Mouse (Mus musculus): Measurements from ENCODE around the gene Olfr1513.
"Not testable (repeated sequence)": the region's sequence is repeated elsewhere in the genome, so short reads cannot be mapped to it uniquely, and the experiment has no call there.

Olfr1513 gene

GRCm38 (mm10) chr14:52356308-52356707, at the start of gene Olfr1513:
Olfr1513 (minus strand) TSS chr14:52356408.
- no peak for DNase-seq

- no peak for DNase-seq
Observed at GRCm38 (mm10) chr14:52397279-52397678, 41.1 kb upstream of the Olfr1513 start, which contains the start of gene Olfr1511. Olfr1511 (minus strand) TSS chr14:52397379.

GRCm38 (mm10) chr14:52390084-52390848, 34.1 kb upstream of the Olfr1513 start:
- not testable (repeated sequence) for DNase-seq

- no peak for DNase-seq
Observed at GRCm38 (mm10) chr14:52379068-52379467, 22.9 kb upstream of the Olfr1513 start, which contains the start of gene Olfr1512. Olfr1512 (minus strand) TSS chr14:52379168.

GRCm38 (mm10) chr14:52368741-52369140, 12.5 kb upstream of the Olfr1513 start:
- no peak for DNase-seq

- DNase-seq, result no peak
Observed at GRCm38 (mm10) chr14:52339512-52339852, 16.7 kb downstream of the Olfr1513 start.

GRCm38 (mm10) chr14:52338751-52339511, 17.3 kb downstream of the Olfr1513 start:
- DNase-seq, result peak; percentile 57

GRCm38 (mm10) chr14:52332171-52332570, 24.0 kb downstream of the Olfr1513 start:
- DNase-seq, result no peak

GRCm38 (mm10) chr14:52331069-52331750, 25.0 kb downstream of the Olfr1513 start:
- DNase-seq, result no peak

GRCm38 (mm10) chr14:52327910-52328812, 28.0 kb downstream of the Olfr1513 start, which contains the start of gene Sall2:
Sall2 (minus strand) TSS chr14:52328762.
- DNase-seq, result no peak

- DNase-seq, result no peak
Observed at GRCm38 (mm10) chr14:52327375-52327901, 28.8 kb downstream of the Olfr1513 start.

GRCm38 (mm10) chr14:52325890-52326289, 30.3 kb downstream of the Olfr1513 start:
- no peak for DNase-seq

GRCm38 (mm10) chr14:52319361-52319760, 36.8 kb downstream of the Olfr1513 start:
- no peak for DNase-seq

- DNase-seq, result no peak
Observed at GRCm38 (mm10) chr14:52316441-52317225, 39.6 kb downstream of the Olfr1513 start.

GRCm38 (mm10) chr14:52315792-52316440, 40.3 kb downstream of the Olfr1513 start:
- DNase-seq, result peak; percentile 78

- no peak for DNase-seq
Observed at GRCm38 (mm10) chr14:52315283-52315780, 40.9 kb downstream of the Olfr1513 start.

- no peak for DNase-seq
Observed at GRCm38 (mm10) chr14:52314808-52315150, 41.4 kb downstream of the Olfr1513 start.

GRCm38 (mm10) chr14:52313931-52314807, 42.0 kb downstream of the Olfr1513 start:
- no peak for DNase-seq

GRCm38 (mm10) chr14:52310906-52311305, 45.3 kb downstream of the Olfr1513 start:
- no peak for DNase-seq
